Mouse (Mus musculus) kidney, postnatal 0 days (tissue): ENCODE measurements at regions not wholly inside any gene's neighbourhood (a gene's known extent, or its start where the extent isn't known, plus 50 kb on each side); places are given as distances from the start of the nearest gene placed in this dataset.

Experiments
- ATAC-seq: fragments of 200-750 bp; cut with Nextera tagmentation; replicated peaks from 2 replicates; pipeline ENCODE4 v1.8.0; 2017; ENCODE audit warnings: low read depth, moderate number of reproducible peaks, moderate TSS enrichment, moderate library complexity; ENCODE audit not compliant: low FRiP score
- DNase-seq: peaks from one replicate; pipeline ENCODE4 v3.0.0-alpha.2; 2016; ENCODE audit warnings: low spot score
- H3K27ac ChIP-seq: fragments of 300-500 bp; sonication (generic); 2 replicates; pipeline ENCODE4 v1.5.1; 2014; ENCODE audit warnings: mild to moderate bottlenecking
- H3K27me3 ChIP-seq: fragments of 300-500 bp; sonication (generic); 2 replicates; pipeline ENCODE4 v1.6.1; 2014; ENCODE audit warnings: low read length, mixed read lengths; ENCODE audit not compliant: insufficient read depth
- H3K36me3 ChIP-seq: fragments of 300-500 bp; sonication (generic); 2 replicates; pipeline ENCODE4 v1.6.1; 2014; ENCODE audit warnings: low read length, mixed read lengths; ENCODE audit not compliant: insufficient read depth
- H3K4me1 ChIP-seq: fragments of 300-500 bp; sonication (generic); replicated peaks from 2 replicates; pipeline ENCODE4 v1.6.1; 2014; ENCODE audit warnings: antibody characterized with exemption, low read length, mixed read lengths; ENCODE audit not compliant: insufficient read depth
- H3K4me2 ChIP-seq: fragments of 300-500 bp; sonication (generic); 2 replicates; pipeline ENCODE4 v1.6.1; 2014; ENCODE audit warnings: mild to moderate bottlenecking, low read length, moderate library complexity, mixed read lengths
- H3K4me3 ChIP-seq: fragments of 300-500 bp; sonication (generic); replicated peaks from 2 replicates; pipeline ENCODE4 v1.5.1; 2014; ENCODE audit warnings: low read depth, low read length
- H3K9ac ChIP-seq: fragments of 300-500 bp; sonication (generic); 2 replicates; pipeline ENCODE4 v1.6.1; 2014; ENCODE audit warnings: low read depth, low read length
- H3K9me3 ChIP-seq: fragments of 300-500 bp; sonication (generic); replicated peaks from 2 replicates; pipeline ENCODE4 v1.6.1; 2016; ENCODE audit warnings: low read length, inconsistent platforms, mixed read lengths
- CTCF ChIP-seq: IDR thresholded peaks from 2 replicates; pipeline ENCODE4 v1.5.1; 2016; ENCODE audit warnings: antibody characterized with exemption, low read depth, mild to moderate bottlenecking, moderate library complexity
- WGBS: fragments of 180-500 bp; shearing (Covaris S2); extraction: QIAGEN DNeasy Blood & Tissue Kit; methylation state at CpG from one replicate; pipeline ENCODE4 v1.1.7; 2014; 5-methylcytosine and 5-hydroxymethylcytosine counted together

GRCm38 (mm10) chr3:52198751-52199738 is 69.1 kb upstream of the Foxo1 start:
- no peak; the same call in 1 of the 2 replicates for TF ChIP-seq CTCF
- no peak overlapping the region for H3K4me3 ChIP-seq
- ATAC-seq: no peak

GRCm38 (mm10) chr3:52200106-52200505 is 68.0 kb upstream of the Foxo1 start:
- no peaks in the 10 kb centered on the region for H3K36me3 ChIP-seq
- WGBS: 48% methylated on average over 4 of the region's 4 CpGs
- ATAC-seq (no peak), DNase-seq (no peak)
- no peak overlapping the region for H3K4me3 ChIP-seq
- H3K4me1 ChIP-seq: peaks cover 18% of the 10 kb centered on the region
- no peak overlapping the region for H3K27ac ChIP-seq
- H3K9me3 ChIP-seq: no peaks in the 10 kb centered on the region; the same call in 1 of the 2 replicates
- no peak for TF ChIP-seq CTCF
- H3K9ac ChIP-seq: no peak overlapping the region
- H3K27me3 ChIP-seq: no peaks in the 10 kb centered on the region
- H3K4me2 ChIP-seq: no peak overlapping the region

More at GRCm38 (mm10) chr3:52198751-52199738, 69.1 kb upstream of the Foxo1 start:
- Histone ChIP-seq H3K9ac (no peak overlapping the region), H3K9me3 (no peaks in the 10 kb centered on the region), H3K4me2 (peak overlapping the region; percentile 21), H3K27ac (no peak overlapping the region), H3K36me3 (no peaks in the 10 kb centered on the region), H3K27me3 (no peaks in the 10 kb centered on the region), H3K4me1 (peaks cover 18% of the 10 kb centered on the region)
- 46% methylated on average over 17 of the region's 17 CpGs for WGBS
- DNase-seq: peak; percentile 24

- DNase-seq: peak; percentile 82
- TF ChIP-seq CTCF: no peak
- 0 out of 2 replicates have a peak overlapping the region, but pooled peaks have one; percentile 8 for H3K27ac ChIP-seq
- peak overlapping the region; percentile 40 for H3K4me2 ChIP-seq
- no peaks in the 10 kb centered on the region for H3K27me3 ChIP-seq
- peak overlapping the region; percentile 5; the same call in 1 of the 2 replicates for H3K4me3 ChIP-seq
- H3K9me3 ChIP-seq: no peaks in the 10 kb centered on the region
- 10% methylated on average over 24 of the region's 24 CpGs for WGBS
- no peaks in the 10 kb centered on the region for H3K36me3 ChIP-seq
- no peak overlapping the region for H3K9ac ChIP-seq
- ATAC-seq: 0 out of 2 replicates have a peak, but pooled peaks have one; percentile 40
- H3K4me1 ChIP-seq: 0 out of 2 replicates have a peak, but pooled peaks cover 6% of the 10 kb centered on the region
These were observed 57.4 kb upstream of the Foxo1 start for GRCm38 (mm10) chr3:52210556-52211302.

GRCm38 (mm10) chr3:52211303-52211695 is 56.8 kb upstream of the Foxo1 start:
- H3K4me3 ChIP-seq: peak overlapping the region; percentile 5; the same call in 1 of the 2 replicates
- H3K4me1 ChIP-seq: 0 out of 2 replicates have a peak, but pooled peaks cover 6% of the 10 kb centered on the region
- H3K27me3 ChIP-seq: no peaks in the 10 kb centered on the region
- TF ChIP-seq CTCF: no peak
- H3K4me2 ChIP-seq: peak overlapping the region; percentile 40
- H3K36me3 ChIP-seq: no peaks in the 10 kb centered on the region
- 24% methylated on average over 6 of the region's 6 CpGs for WGBS
- H3K27ac ChIP-seq: no peak overlapping the region
- no peak overlapping the region for H3K9ac ChIP-seq
- no peaks in the 10 kb centered on the region for H3K9me3 ChIP-seq
- DNase-seq (no peak), ATAC-seq (no peak)

- Histone ChIP-seq H3K4me2 (no peak overlapping the region), H3K27ac (no peak overlapping the region), H3K4me1 (0 out of 2 replicates have a peak, but pooled peaks cover 6% of the 10 kb centered on the region), H3K27me3 (no peaks in the 10 kb centered on the region), H3K9ac (no peak overlapping the region), H3K36me3 (no peaks in the 10 kb centered on the region), H3K9me3 (no peaks in the 10 kb centered on the region), H3K4me3 (no peak overlapping the region)
- ATAC-seq: no peak
- 94% methylated on average over 7 of the region's 7 CpGs for WGBS
- no peak for DNase-seq
- TF ChIP-seq CTCF: no peak
These were observed 54.0 kb upstream of the Foxo1 start for GRCm38 (mm10) chr3:52214114-52214513.

- Histone ChIP-seq H3K4me3 (no peak overlapping the region), H3K9me3 (no peaks in the 10 kb centered on the region), H3K27ac (no peak overlapping the region), H3K4me2 (no peak overlapping the region), H3K36me3 (no peaks in the 10 kb centered on the region), H3K4me1 (0 out of 2 replicates have a peak, but pooled peaks cover 6% of the 10 kb centered on the region), H3K27me3 (no peaks in the 10 kb centered on the region), H3K9ac (no peak overlapping the region)
- WGBS: 87% methylated on average over 9 of the region's 9 CpGs
- ATAC-seq (no peak), DNase-seq (peak; percentile 19)
- TF ChIP-seq CTCF: no peak
These were observed 53.1 kb upstream of the Foxo1 start for GRCm38 (mm10) chr3:52215083-52215482.
